Mouse (Mus musculus): Measurements from ENCODE around the gene Ccdc30.

DNA sequence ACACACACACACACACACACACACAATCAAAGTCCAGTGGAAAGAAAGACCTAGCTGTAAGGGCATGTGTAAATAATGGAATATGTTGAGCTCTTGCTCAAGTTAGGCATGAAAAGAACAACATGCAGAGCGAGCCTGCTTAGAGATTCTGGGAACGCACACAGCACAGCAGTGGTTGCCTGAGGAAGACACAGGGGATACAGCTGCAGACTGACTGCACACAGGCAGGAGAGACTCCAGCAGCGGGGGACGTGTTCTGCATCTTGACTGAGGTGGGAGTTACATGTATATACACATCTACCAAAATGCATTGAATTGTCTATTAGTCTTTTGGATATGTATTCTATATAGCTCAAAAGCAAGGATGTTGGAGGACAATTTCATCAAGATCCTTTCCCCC is 76.9 kb downstream of the Ccdc30 start:
- TF ChIP-seq CTCF (IDR thresholded peaks at IDR 0.05; ENCODE audit: low read depth), result no peak
- TF ChIP-seq EP300 (optimal IDR thresholded peaks at IDR 0.05), result no peak

Data from stomach, postnatal 0 days (tissue).